9 mouse cellular contexts compared by ENCODE assay signal in the genomic region with DNA sequence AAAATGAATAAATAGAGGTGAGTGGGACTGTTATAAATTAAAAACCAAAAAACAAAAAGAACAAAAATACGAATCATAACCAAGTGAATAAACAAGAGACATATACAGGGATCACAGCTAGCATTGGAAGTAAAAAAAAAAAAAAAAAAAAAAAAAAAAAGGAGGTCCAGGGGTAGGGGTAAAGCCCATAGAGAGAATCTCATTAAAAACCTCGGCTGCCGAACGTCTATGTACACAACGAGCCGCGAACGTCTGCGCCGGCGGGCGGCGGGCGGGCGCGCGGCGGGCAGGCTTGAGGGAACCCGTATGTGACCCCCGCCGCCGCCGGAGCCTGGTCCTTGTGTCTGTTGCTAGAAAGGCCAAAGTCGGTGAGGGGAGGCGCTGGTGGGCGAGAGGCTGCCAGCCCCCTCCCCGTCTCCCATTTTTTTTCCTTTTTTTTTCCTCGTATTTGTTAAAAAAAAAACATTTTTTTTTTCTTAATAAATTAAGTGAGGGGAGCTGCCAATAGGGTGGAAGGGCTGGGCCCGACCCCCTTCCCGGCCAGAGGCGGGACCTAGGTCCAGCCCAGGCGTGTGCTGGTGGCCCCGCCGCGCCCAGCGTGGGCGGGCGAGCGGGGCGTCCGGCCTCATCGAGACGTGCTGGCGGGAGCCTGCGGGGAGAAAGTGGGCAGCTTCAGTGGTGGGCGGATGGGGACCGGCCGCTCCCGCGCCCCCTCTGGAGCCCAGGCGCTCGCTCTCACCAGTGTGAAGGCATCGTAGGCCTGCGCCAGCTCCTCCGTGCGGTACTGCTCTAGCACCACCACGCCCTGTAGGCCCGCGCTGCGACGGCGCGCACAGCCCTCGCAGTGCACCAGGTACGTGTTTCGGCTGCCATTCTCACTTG. TPM values are rescaled to one million over a fixed set of nuclear protein-coding genes. Genes with fewer than 3 reads are reported as not detected.
DNase-seq lines count a peak whose midpoint lies in the region; ATAC-seq lines count a peak whose summit lies in the region.
"Had no signal": no experiment of that assay in that cellular context is flagged by ENCODE, and none has a peak within 500 bp of the region (broad histone marks: within the 10 kb centered on the region; RNA-seq: fewer than 3 reads in every experiment).

No protein-coding gene starts in this region.

- H3K4me2 ChIP-seq in hindbrain, embryonic 14.5 days (replicated peaks): peak overlapping the region; percentile 11; the same call in 1 of the 2 replicates

- WGBS in hindbrain, embryonic 14.5 days: 20% methylated on average over 64 of the region's 66 CpGs

- peaks cover 76% of the 10 kb centered on the region for H3K36me3 ChIP-seq in hindbrain, embryonic 14.5 days (replicated peaks; ENCODE audit: control insufficient read depth, insufficient read depth)

- H3K9me3 ChIP-seq in hindbrain, embryonic 14.5 days (ENCODE audit: control insufficient read depth, low read length): no peaks in the 10 kb centered on the region

- H3K27ac ChIP-seq in hindbrain, embryonic 14.5 days: no peak overlapping the region

- peak; percentile 41 for DNase-seq in cerebellum, adult 11 months
- DNase-seq in 3134 (ENCODE audit: extremely low read depth, insufficient read length, low spot score): peak; percentile 37
- peak; percentile 76 for DNase-seq in embryo, embryonic 11 days
- DNase-seq in hindbrain, embryonic 14.5 days (ENCODE audit: low spot score): no peak
- peak; percentile 57 for DNase-seq in neural tube, embryonic 10.5 days (ENCODE audit: extremely low spot score, low spot score)
- no peak for DNase-seq in urinary bladder, postnatal 4 days (ENCODE audit: low spot score in 2 of 2)
- DNase-seq in right cerebral cortex, adult 18-20 months: no peak

- no peak overlapping the region for H3K9ac ChIP-seq in hindbrain, embryonic 14.5 days

- no peak for ATAC-seq in cerebellum, adult (ENCODE audit: insufficient number of reproducible peaks, low FRiP score, low TSS enrichment)
- ATAC-seq in hindbrain, embryonic 14.5 days (ENCODE audit: low FRiP score): no peak

- no peak overlapping the region; the same call in 1 of the 2 replicates for H3K4me3 ChIP-seq in hindbrain, embryonic 14.5 days (replicated peaks; ENCODE audit: low read length)
- H3K4me3 ChIP-seq: erythroblast, embryonic 14.5 days had no signal

- peaks cover 11% of the 10 kb centered on the region for H3K4me1 ChIP-seq in hindbrain, embryonic 14.5 days (replicated peaks; ENCODE audit: control insufficient read depth, insufficient read depth, low read length)

- H3K27me3 ChIP-seq in hindbrain, embryonic 14.5 days (ENCODE audit: control insufficient read depth, insufficient read depth, low read length): 0 out of 2 replicates have a peak, but pooled peaks cover 7% of the 10 kb centered on the region

RNA-seq across cellular contexts. Expression of a gene that starts 1.4 kb away (rescaled TPM):
- 5.4 and 7.7 TPM in 2 replicates for polyA plus RNA-seq in hindbrain, embryonic 14.5 days (2014; fragmentation: Nextera tagmentation; extraction: Ambion mirVana)

RNA-seq across cellular contexts. Expression of a gene that starts 4.0 kb away (rescaled TPM):
- 23.9 and 26.7 TPM in 2 replicates for polyA plus RNA-seq in hindbrain, embryonic 14.5 days (2014; fragmentation: Nextera tagmentation; extraction: Ambion mirVana)

RNA-seq across cellular contexts. Expression of a gene that starts 4.2 kb away (rescaled TPM):
- 117 and 130 TPM in 2 replicates for polyA plus RNA-seq in hindbrain, embryonic 14.5 days (2014; fragmentation: Nextera tagmentation; extraction: Ambion mirVana)

RNA-seq across cellular contexts. Expression of a gene that starts 14.0 kb away (rescaled TPM):
- 26.8 and 33.0 TPM in 2 replicates for polyA plus RNA-seq in hindbrain, embryonic 14.5 days (2014; fragmentation: Nextera tagmentation; extraction: Ambion mirVana)

RNA-seq across cellular contexts. Expression of a gene that starts 30.2 kb away (rescaled TPM):
- 67.5 and 76.6 TPM in 2 replicates for polyA plus RNA-seq in hindbrain, embryonic 14.5 days (2014; fragmentation: Nextera tagmentation; extraction: Ambion mirVana)

Comparison
In these comparisons a context has a peak if more than half of its experiments do, and no peak if none do; other contexts are left out.
1. DNase-seq: peak in cerebellum, adult 11 months (single experiment), 3134 (single experiment), embryo, embryonic 11 days (single experiment) and neural tube, embryonic 10.5 days (single experiment); none in hindbrain, embryonic 14.5 days (single experiment), urinary bladder, postnatal 4 days (0 of 2) and right cerebral cortex, adult 18-20 months (single experiment).